Mouse (Mus musculus) lung, postnatal 0 days (tissue): ENCODE results near the gene Mroh7.

Source experiments
- CTCF ChIP-seq: IDR thresholded peaks from 2 replicates; pipeline ENCODE4 v1.5.1; 2016; ENCODE audit warnings: antibody characterized with exemption, mild to moderate bottlenecking
- EP300 ChIP-seq: IDR thresholded peaks from 2 replicates; pipeline ENCODE4 v1.6.1; 2016; ENCODE audit warnings: antibody characterized with exemption, mild to moderate bottlenecking, control low read depth

DNA sequence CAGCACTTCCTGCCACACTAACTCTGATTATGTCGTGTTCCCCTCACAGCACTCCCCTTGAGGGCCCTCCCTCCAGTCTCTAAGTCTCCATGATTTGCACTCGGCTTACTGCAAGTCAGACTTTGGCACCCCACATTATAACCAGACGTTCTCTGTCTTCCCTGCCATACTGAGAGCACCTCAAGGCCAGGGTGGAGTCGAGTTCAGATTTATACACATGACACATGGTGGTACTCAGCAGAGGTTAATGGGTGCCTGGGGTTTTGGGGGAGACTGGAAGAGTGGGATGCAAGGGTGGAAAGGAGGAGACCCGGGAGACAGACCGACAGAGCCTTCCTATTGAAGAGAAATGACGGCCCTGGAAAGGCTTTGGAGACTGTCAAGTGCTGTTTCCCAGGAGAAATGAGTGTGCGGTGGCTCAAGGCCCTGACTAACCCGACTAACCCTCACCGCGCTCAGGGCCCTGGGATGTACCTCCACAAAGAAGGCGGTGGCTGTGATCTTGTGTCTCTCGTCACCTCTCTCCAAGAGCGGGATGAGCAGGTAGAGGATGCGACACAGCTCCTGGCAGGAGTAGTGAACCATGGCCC lies 36.8 kb downstream of the Mroh7 start:
- TF ChIP-seq CTCF (no peak), EP300 (no peak)
